Mouse (Mus musculus): ENCODE measurements around the gene Ywhah. TPM values are rescaled to one million over a fixed set of nuclear protein-coding genes. Genes with fewer than 3 reads are reported as not detected.

The Ywhah gene
- total and polyA plus RNA-seq, 2 experiments: 23.4 to 31.2 TPM

- H3K4me1 ChIP-seq (ENCODE audit: control insufficient read depth, insufficient read depth, low read length): no peaks in the 10 kb centered on the region
- no peak for DNase-seq (ENCODE audit: extremely low read depth, low read depth, low spot score)
- WGBS: 70% methylated on average over 8 of the region's 8 CpGs
- H3K4me3 ChIP-seq (ENCODE audit: insufficient read depth, low read depth, low read length): no peak overlapping the region
- no peaks in the 10 kb centered on the region for H3K36me3 ChIP-seq (ENCODE audit: control insufficient read depth, insufficient read depth, low read length)
- TF ChIP-seq CTCF (IDR thresholded peaks at IDR 0.05; ENCODE audit: low read depth, low read length): no peak
- TF ChIP-seq POLR2A (IDR thresholded peaks at IDR 0.05; ENCODE audit: extremely low read depth, insufficient read depth, low read length): no peak
- no peak overlapping the region for H3K27ac ChIP-seq (replicated peaks; ENCODE audit: insufficient read depth, low read depth, low read length)
- no peak overlapping the region for H3K9ac ChIP-seq (ENCODE audit: low read depth, low read length)
- no peaks in the 10 kb centered on the region for H3K79me2 ChIP-seq (ENCODE audit: control insufficient read depth, insufficient read depth, low read length)
- H3K27me3 ChIP-seq (ENCODE audit: control insufficient read depth, insufficient read depth, low read length): no peaks in the 10 kb centered on the region
Measured at GRCm38 (mm10) chr5:33006670-33007069, 11.9 kb upstream of the Ywhah start.

- no peak overlapping the region for H3K4me3 ChIP-seq (ENCODE audit: insufficient read depth, low read depth, low read length)
- TF ChIP-seq CTCF (IDR thresholded peaks at IDR 0.05; ENCODE audit: low read depth, low read length): no peak
Measured at GRCm38 (mm10) chr5:33007371-33007770, 11.2 kb upstream of the Ywhah start.

DNA sequence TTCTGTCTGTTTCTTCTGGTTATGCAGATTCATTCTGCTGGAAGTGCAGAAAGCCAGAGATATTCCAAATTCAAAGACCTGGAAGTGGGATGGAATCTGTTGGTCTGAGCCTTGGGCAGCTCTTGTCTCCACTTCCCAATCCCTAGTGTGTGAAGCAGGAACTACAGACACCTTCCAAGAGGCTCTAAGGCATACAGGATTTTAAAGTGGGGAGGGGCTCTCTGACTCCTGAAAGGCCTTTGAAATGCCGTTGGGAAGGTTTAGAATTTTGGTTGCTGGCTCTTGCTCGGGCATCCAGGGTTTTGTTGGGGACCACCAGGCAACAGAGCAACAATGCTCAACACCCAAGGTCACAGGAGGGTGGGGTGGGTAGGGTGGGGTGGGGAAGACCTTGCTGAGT is 9.3 kb upstream of the Ywhah start:
- WGBS: 75% methylated on average over 2 of the region's 2 CpGs
- Histone ChIP-seq H3K27ac (replicated peaks; ENCODE audit: insufficient read depth, low read depth, low read length) (no peak overlapping the region), H3K36me3 (ENCODE audit: control insufficient read depth, insufficient read depth, low read length) (no peaks in the 10 kb centered on the region), H3K79me2 (ENCODE audit: control insufficient read depth, insufficient read depth, low read length) (no peaks in the 10 kb centered on the region), H3K4me3 (ENCODE audit: insufficient read depth, low read depth, low read length) (no peak overlapping the region), H3K27me3 (ENCODE audit: control insufficient read depth, insufficient read depth, low read length) (no peaks in the 10 kb centered on the region), H3K9ac (ENCODE audit: low read depth, low read length) (no peak overlapping the region), H3K4me1 (ENCODE audit: control insufficient read depth, insufficient read depth, low read length) (no peaks in the 10 kb centered on the region)
- no peak for DNase-seq (ENCODE audit: extremely low read depth, low read depth, low spot score)
- TF ChIP-seq POLR2A (IDR thresholded peaks at IDR 0.05; ENCODE audit: extremely low read depth, insufficient read depth, low read length) (no peak), CTCF (IDR thresholded peaks at IDR 0.05; ENCODE audit: low read depth, low read length) (no peak)

More at GRCm38 (mm10) chr5:33007371-33007770, 11.2 kb upstream of the Ywhah start:
- H3K79me2 ChIP-seq (ENCODE audit: control insufficient read depth, insufficient read depth, low read length): no peaks in the 10 kb centered on the region
- no peaks in the 10 kb centered on the region for H3K4me1 ChIP-seq (ENCODE audit: control insufficient read depth, insufficient read depth, low read length)
- no peaks in the 10 kb centered on the region for H3K36me3 ChIP-seq (ENCODE audit: control insufficient read depth, insufficient read depth, low read length)
- 32% methylated on average over 4 of the region's 4 CpGs for WGBS
- peak; percentile 82 for DNase-seq (ENCODE audit: extremely low read depth, low read depth, low spot score)
- H3K9ac ChIP-seq (ENCODE audit: low read depth, low read length): no peak overlapping the region
- H3K27me3 ChIP-seq (ENCODE audit: control insufficient read depth, insufficient read depth, low read length): no peaks in the 10 kb centered on the region
- no peak overlapping the region for H3K27ac ChIP-seq (replicated peaks; ENCODE audit: insufficient read depth, low read depth, low read length)

- Histone ChIP-seq H3K27ac (replicated peaks; ENCODE audit: insufficient read depth, low read depth, low read length) (no peak overlapping the region), H3K36me3 (ENCODE audit: control insufficient read depth, insufficient read depth, low read length) (no peaks in the 10 kb centered on the region)
- 79% methylated on average over 14 of the region's 14 CpGs for WGBS
Measured at GRCm38 (mm10) chr5:33009818-33010812, 8.5 kb upstream of the Ywhah start.

DNA sequence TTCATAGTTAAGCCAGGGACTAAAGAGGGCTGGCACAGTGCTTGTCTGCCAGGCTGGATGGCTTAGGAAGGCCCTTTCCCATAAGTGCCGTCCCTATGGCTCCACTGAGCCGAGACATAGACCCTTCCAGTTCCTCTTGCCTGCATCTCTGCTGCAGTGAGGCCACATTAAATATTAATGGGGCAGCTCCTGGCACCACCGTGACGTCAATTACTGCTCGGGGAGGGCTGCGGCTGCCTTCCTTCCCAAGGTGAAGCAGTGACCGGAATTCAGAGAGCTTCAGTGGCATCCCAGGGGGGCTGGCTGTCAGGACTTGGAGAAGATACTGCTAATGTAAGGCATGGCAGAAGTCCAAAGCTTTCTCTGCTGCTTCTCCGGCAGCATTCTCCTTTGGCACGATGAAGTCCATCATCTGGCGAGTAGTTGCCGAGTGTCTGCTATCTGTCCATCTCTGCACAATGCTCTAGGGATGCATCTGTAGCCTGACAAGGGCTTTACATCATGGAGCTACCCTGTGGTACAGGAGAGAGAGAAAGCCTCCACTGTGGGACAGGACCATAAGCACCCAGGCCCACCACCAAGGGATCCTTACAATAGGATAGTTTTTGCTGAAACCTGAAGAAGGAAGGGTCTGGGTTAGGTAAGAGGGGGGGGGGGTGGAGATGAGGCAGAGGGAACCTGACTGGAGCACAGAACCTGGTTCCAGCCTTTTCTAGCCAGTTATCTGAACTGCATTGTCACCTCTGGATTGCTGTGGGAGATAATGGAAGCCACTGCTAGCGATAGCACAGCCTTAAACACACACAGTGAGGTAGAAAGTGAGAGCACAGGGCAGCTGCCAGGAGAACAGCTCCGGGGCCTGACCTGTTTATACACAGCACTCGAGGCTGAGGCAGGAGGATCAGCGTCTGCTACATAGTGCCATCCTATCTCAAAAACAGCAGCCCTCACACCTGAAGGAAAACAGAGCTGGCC is 7.2 kb upstream of the Ywhah start:
- Histone ChIP-seq H3K4me1 (ENCODE audit: control insufficient read depth, insufficient read depth, low read length) (no peaks in the 10 kb centered on the region), H3K27ac (replicated peaks; ENCODE audit: insufficient read depth, low read depth, low read length) (no peak overlapping the region), H3K79me2 (ENCODE audit: control insufficient read depth, insufficient read depth, low read length) (no peaks in the 10 kb centered on the region), H3K36me3 (ENCODE audit: control insufficient read depth, insufficient read depth, low read length) (no peaks in the 10 kb centered on the region), H3K27me3 (ENCODE audit: control insufficient read depth, insufficient read depth, low read length) (no peaks in the 10 kb centered on the region), H3K9ac (ENCODE audit: low read depth, low read length) (no peak overlapping the region), H3K4me3 (ENCODE audit: insufficient read depth, low read depth, low read length) (no peak overlapping the region)
- TF ChIP-seq CTCF (IDR thresholded peaks at IDR 0.05; ENCODE audit: low read depth, low read length) (no peak), POLR2A (IDR thresholded peaks at IDR 0.05; ENCODE audit: extremely low read depth, insufficient read depth, low read length) (no peak)
- WGBS: 79% methylated on average over 15 of the region's 15 CpGs
- no peak for DNase-seq (ENCODE audit: extremely low read depth, low read depth, low spot score)

More at GRCm38 (mm10) chr5:33009818-33010812, 8.5 kb upstream of the Ywhah start:
- Histone ChIP-seq H3K4me1 (ENCODE audit: control insufficient read depth, insufficient read depth, low read length) (no peaks in the 10 kb centered on the region), H3K4me3 (ENCODE audit: insufficient read depth, low read depth, low read length) (no peak overlapping the region), H3K79me2 (ENCODE audit: control insufficient read depth, insufficient read depth, low read length) (no peaks in the 10 kb centered on the region), H3K9ac (ENCODE audit: low read depth, low read length) (no peak overlapping the region), H3K27me3 (ENCODE audit: control insufficient read depth, insufficient read depth, low read length) (no peaks in the 10 kb centered on the region)
- TF ChIP-seq POLR2A (IDR thresholded peaks at IDR 0.05; ENCODE audit: extremely low read depth, insufficient read depth, low read length) (no peak), CTCF (IDR thresholded peaks at IDR 0.05; ENCODE audit: low read depth, low read length) (no peak)
- peak; percentile 42 for DNase-seq (ENCODE audit: extremely low read depth, low read depth, low spot score)

All from liver, adult 2 months (tissue).